Mouse (Mus musculus) c-Kit-positive CD71-negative TER-119-negative erythroid progenitor cells, embryonic 14.5 days (primary cell): ENCODE measurements around the gene Itpr1.
A peak's percentile ranks its signal among the peaks of the same experiment; 100 is the strongest.

Experiments
- DNase-seq: peaks from one replicate; pipeline ENCODE4 v3.0.0-alpha.2; 2013; ENCODE audit warnings: low read depth

Gene Itpr1

GRCm38 (mm10) chr6:108278826-108279630 lies 66.1 kb downstream of the Itpr1 start:
- DNase-seq: no peak

- DNase-seq: no peak
Measured at GRCm38 (mm10) chr6:108282131-108282530, 69.2 kb downstream of the Itpr1 start.

GRCm38 (mm10) chr6:108282621-108283020 lies 69.7 kb downstream of the Itpr1 start:
- no peak for DNase-seq

GRCm38 (mm10) chr6:108284688-108285087 lies 71.8 kb downstream of the Itpr1 start:
- DNase-seq: no peak

- DNase-seq: no peak
Measured at GRCm38 (mm10) chr6:108288979-108289378, 76.1 kb downstream of the Itpr1 start.

GRCm38 (mm10) chr6:108290978-108291377 lies 78.1 kb downstream of the Itpr1 start:
- DNase-seq: no peak

GRCm38 (mm10) chr6:108291556-108291955 lies 78.7 kb downstream of the Itpr1 start:
- DNase-seq: no peak

- no peak for DNase-seq
Measured at GRCm38 (mm10) chr6:108301856-108302255, 89.0 kb downstream of the Itpr1 start.

- no peak for DNase-seq
Measured at GRCm38 (mm10) chr6:108303619-108304567, 91.0 kb downstream of the Itpr1 start.

GRCm38 (mm10) chr6:108305171-108305779 lies 92.4 kb downstream of the Itpr1 start:
- DNase-seq: no peak

- no peak for DNase-seq
Measured at GRCm38 (mm10) chr6:108306240-108306639, 93.3 kb downstream of the Itpr1 start.

- DNase-seq: peak; percentile 19
Measured at GRCm38 (mm10) chr6:108306910-108307584, 94.2 kb downstream of the Itpr1 start.

GRCm38 (mm10) chr6:108307770-108308169 lies 94.9 kb downstream of the Itpr1 start:
- no peak for DNase-seq

- no peak for DNase-seq
Measured at GRCm38 (mm10) chr6:108309391-108310182, 96.7 kb downstream of the Itpr1 start.

- DNase-seq: no peak
Measured at GRCm38 (mm10) chr6:108313056-108313455, 100.2 kb downstream of the Itpr1 start.

GRCm38 (mm10) chr6:108313997-108314396 lies 101.1 kb downstream of the Itpr1 start:
- no peak for DNase-seq

GRCm38 (mm10) chr6:108316268-108316824 lies 103.5 kb downstream of the Itpr1 start:
- DNase-seq: no peak

GRCm38 (mm10) chr6:108316951-108317350 lies 104.1 kb downstream of the Itpr1 start:
- DNase-seq: no peak

- DNase-seq: no peak
Measured at GRCm38 (mm10) chr6:108321653-108322052, 108.8 kb downstream of the Itpr1 start.

- DNase-seq: no peak
Measured at GRCm38 (mm10) chr6:108324464-108325025, 111.6 kb downstream of the Itpr1 start.
